Mouse (Mus musculus): ENCODE measurements around the gene Nek8. TPM values are rescaled to one million over a fixed set of nuclear protein-coding genes. Genes with fewer than 3 reads are reported as not detected.
A peak's percentile ranks its signal among the peaks of the same experiment; 100 is the strongest.

Nek8 gene
- total and polyA plus RNA-seq, 3 experiments = 7.1 to 8.3 (median 7.4) TPM

DNA sequence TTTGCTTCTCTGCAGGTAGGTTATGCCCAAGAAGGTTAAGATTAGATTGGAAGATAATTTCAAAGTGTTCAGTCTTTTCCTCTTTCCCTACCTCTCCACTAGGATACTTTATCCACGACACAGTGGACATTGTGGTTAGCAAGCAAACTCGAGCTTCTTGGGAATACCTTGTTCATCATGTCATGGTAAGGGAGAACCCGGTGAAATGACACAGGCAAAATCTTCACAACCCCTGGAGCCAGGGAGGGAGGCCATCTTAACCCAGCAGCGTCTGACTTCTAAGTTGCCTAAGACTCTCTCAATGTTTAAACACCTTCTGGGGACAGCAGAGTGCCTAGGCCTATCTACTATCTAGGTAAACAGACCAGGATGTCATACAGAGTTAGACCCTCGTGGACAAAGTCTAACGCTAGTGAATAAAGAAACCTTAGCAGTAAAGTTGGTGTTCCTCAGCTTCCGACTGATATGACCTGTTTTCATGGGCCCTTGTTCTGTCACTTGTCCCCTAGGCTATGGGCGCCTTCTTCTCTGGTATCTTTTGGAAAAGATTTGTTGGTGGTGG lies 3.0 kb upstream of the Nek8 start:
- dilution Hi-C loops (cut with MboI; ENCODE audit: extremely low pct_ligation_motif_present, extremely low pct_unique_long_range_greater_than_20kb, low sequenced_read_pairs) = no loop called here
- H3K4me2 ChIP-seq (ENCODE audit: insufficient read depth, low read depth, poor library complexity, severe bottlenecking) = peak overlapping the region; percentile 59
- H3K27ac ChIP-seq (ENCODE audit: insufficient read depth, low read depth) = peak overlapping the region; percentile 94; the same call in 1 of the 2 replicates
- H3K36me3 ChIP-seq (replicated peaks in 1 of 2; ENCODE audit: control insufficient read depth in 1 of 2, insufficient read depth in 1 of 2, low read length in 1 of 2) = peaks cover 26 to 40% of the 10 kb centered on the region in 2 experiments
- no peak for DNase-seq (ENCODE audit: extremely low read depth)
- H3K79me2 ChIP-seq (replicated peaks; ENCODE audit: control insufficient read depth, extremely low read depth, insufficient read depth, poor library complexity, severe bottlenecking) = peaks cover 38% of the 10 kb centered on the region
- in situ Hi-C loops (cut with MboI; ENCODE audit: low pct_ligation_motif_present, low pct_unique_long_range_greater_than_20kb, low sequenced_read_pairs) = loop anchor here (5.0 to 10.0 kb wide), 3 partner anchors 122 to 352 kb away; no protein-coding TSS in a partner anchor
- H3K4me1 ChIP-seq (ENCODE audit: control insufficient read depth in 1 of 2, insufficient read depth in 2 of 2) = peaks cover 13 to 57% of the 10 kb centered on the region in 2 experiments
- H3K9me3 ChIP-seq (replicated peaks; ENCODE audit: low read length) = no peaks in the 10 kb centered on the region
- H3K9ac ChIP-seq (ENCODE audit: insufficient read depth, low read depth) = peak overlapping the region; percentile 29
- H3K27me3 ChIP-seq (replicated peaks) = no peaks in the 10 kb centered on the region
- H3K4me3 ChIP-seq (replicated peaks in 1 of 3; ENCODE audit: low read depth in 2 of 3, low read length in 2 of 3, poor library complexity in 1 of 3) = peak overlapping the region; percentile 53 to 72 (median 65)
- no peak for TF ChIP-seq MAZ (IDR thresholded peaks at IDR 0.05; ENCODE audit: low read depth, low read length)
- no peak for TF ChIP-seq ZKSCAN1 (IDR thresholded peaks at IDR 0.05; ENCODE audit: borderline replicate concordance, low read depth, low read length)
- no peak for TF ChIP-seq IRF4 (IDR thresholded peaks at IDR 0.05; ENCODE audit: low read depth, low read length)
- 0 out of 2 replicates have a peak, but pooled peaks have one; percentile 19 for TF ChIP-seq E2F4 (IDR thresholded peaks at IDR 0.05; ENCODE audit: insufficient replicate concordance, low read depth, low read length)
- TF ChIP-seq SMC3 (IDR thresholded peaks at IDR 0.05; ENCODE audit: low read depth, low read length) = peak; percentile 1; the same call in 1 of the 2 replicates
- TF ChIP-seq ZNF384 (IDR thresholded peaks at IDR 0.05; ENCODE audit: low read depth, low read length) = no peak
- no peak; the same call in 1 of the 2 replicates for TF ChIP-seq HCFC1 (IDR thresholded peaks at IDR 0.05; ENCODE audit: low read depth, low read length)
- no peak for TF ChIP-seq PAX5 (IDR thresholded peaks at IDR 0.05; ENCODE audit: low read length)
- TF ChIP-seq KAT2A (IDR thresholded peaks at IDR 0.05; ENCODE audit: insufficient replicate concordance, low read length) = 0 out of 2 replicates have a peak, but pooled peaks have one; percentile 38
- no peak for TF ChIP-seq MEF2A (IDR thresholded peaks at IDR 0.05; ENCODE audit: borderline replicate concordance, low read depth, low read length)
- TF ChIP-seq RCOR1 (conservative IDR thresholded peaks at IDR 0.05; ENCODE audit: low read depth, low read length) = no peak
- TF ChIP-seq MYC (IDR thresholded peaks at IDR 0.05; ENCODE audit: low read depth, low read length) = no peak
- TF ChIP-seq NELFE (IDR thresholded peaks at IDR 0.05; ENCODE audit: low read depth, low read length) = 0 out of 2 replicates have a peak, but pooled peaks have one; percentile 16
- TF ChIP-seq MAX (IDR thresholded peaks at IDR 0.05; ENCODE audit: low read length) = peak; percentile 46; the same call in 1 of the 2 replicates
- TF ChIP-seq ZMIZ1 (IDR thresholded peaks at IDR 0.05; ENCODE audit: low read depth, low read length) = no peak; the same call in 1 of the 2 replicates
- TF ChIP-seq UBTF (IDR thresholded peaks at IDR 0.05; ENCODE audit: low read depth, low read length) = no peak
- TF ChIP-seq CHD2 (IDR thresholded peaks at IDR 0.05; ENCODE audit: low read length) = no peak; the same call in 1 of the 2 replicates
- TF ChIP-seq ELF1 (IDR thresholded peaks at IDR 0.05; ENCODE audit: low read depth, low read length) = no peak
- no peak for TF ChIP-seq USF1 (IDR thresholded peaks at IDR 0.05; ENCODE audit: low read depth, low read length)
- no peak for TF ChIP-seq RAD21 (IDR thresholded peaks at IDR 0.05; ENCODE audit: low read depth, low read length)
- no peak for TF ChIP-seq ZC3H11A (IDR thresholded peaks at IDR 0.05; ENCODE audit: low read depth, low read length)
- 0 out of 2 replicates have a peak, but pooled peaks have one; percentile 8 for TF ChIP-seq TCF12 (IDR thresholded peaks at IDR 0.05; ENCODE audit: low read depth, low read length)
- peak; percentile 57; the same call in 1 of the 2 replicates for TF ChIP-seq SIN3A (IDR thresholded peaks at IDR 0.05; ENCODE audit: low read length)
- no peak; the same call in 1 of the 2 replicates for TF ChIP-seq POLR2AphosphoS2 (IDR thresholded peaks at IDR 0.05; ENCODE audit: low read depth, low read length)
- TF ChIP-seq GABPA (IDR thresholded peaks at IDR 0.05; ENCODE audit: insufficient replicate concordance, low read depth, low read length) = no peak
- TF ChIP-seq BHLHE40 (IDR thresholded peaks at IDR 0.05; ENCODE audit: low read depth, low read length) = no peak
- TF ChIP-seq JUN (IDR thresholded peaks at IDR 0.05; ENCODE audit: insufficient read depth, low read depth, low read length) = no peak
- 0 out of 2 replicates have a peak, but pooled peaks have one; percentile 9 for TF ChIP-seq MAFK (IDR thresholded peaks at IDR 0.05; ENCODE audit: insufficient replicate concordance, low read length)
- TF ChIP-seq USF2 (conservative IDR thresholded peaks at IDR 0.05; ENCODE audit: low read depth, low read length) = no peak; the same call in none of the 2 replicates
- TF ChIP-seq EP300 (IDR thresholded peaks at IDR 0.05; ENCODE audit: low read length) = peak; percentile 38; the same call in 1 of the 2 replicates
- TF ChIP-seq CTCF (conservative IDR thresholded peaks at IDR 0.05 in 1 of 2, IDR thresholded peaks at IDR 0.05 in 1 of 2; ENCODE audit: low read depth in 2 of 2, low read length in 2 of 2) = no peak
- TF ChIP-seq TBP (conservative IDR thresholded peaks at IDR 0.05; ENCODE audit: low read depth, low read length) = 0 out of 2 replicates have a peak, but pooled peaks have one; percentile 53
- TF ChIP-seq JUND (conservative IDR thresholded peaks at IDR 0.05; ENCODE audit: low read depth, low read length) = 0 out of 2 replicates have a peak, but pooled peaks have one; percentile 16
- TF ChIP-seq POLR2A (IDR thresholded peaks at IDR 0.05; ENCODE audit: low read depth, low read length) = peak; percentile 18; the same call in 1 of the 2 replicates
- TF ChIP-seq ETS1 (conservative IDR thresholded peaks at IDR 0.05; ENCODE audit: low read depth, low read length) = no peak

All from CH12.LX (cell line).